In genomic region chr5:24122221-24122620, GRCm38 (mm10) we compare ENCODE assay signal across 24 mouse cellular contexts. TPM values are rescaled to one million over a fixed set of nuclear protein-coding genes. Genes with fewer than 3 reads are reported as not detected.
DNase-seq lines count a peak whose midpoint lies in the region; ATAC-seq and TF ChIP-seq lines count a peak whose summit lies in the region.
"Had no signal": no experiment of that assay in that cellular context is flagged by ENCODE, and none has a peak within 500 bp of the region (broad histone marks: within the 10 kb centered on the region; RNA-seq: fewer than 3 reads in every experiment).

No protein-coding gene starts in this region.

- no peak overlapping the region for H3K4me3 ChIP-seq in layer of hippocampus, adult 2 months
- H3K4me3 ChIP-seq in forebrain, embryonic 14.5 days (ENCODE audit: low read depth, low read length) = no peak overlapping the region
- no peak overlapping the region for H3K4me3 ChIP-seq in forebrain, postnatal 0 days (ENCODE audit: low read depth, low read length)
- no peak overlapping the region for H3K4me3 ChIP-seq in hindbrain, embryonic 12.5 days
- H3K4me3 ChIP-seq: embryonic facial prominence, embryonic 12.5 days; embryonic facial prominence, embryonic 15.5 days; erythroblast, embryonic 14.5 days; gastrocnemius, adult 2 months; hindbrain, embryonic 13.5 days; intestine, embryonic 15.5 days had no signal

- DNase-seq in layer of hippocampus, adult 2 months (ENCODE audit: low spot score in 2 of 2) = no peak
- no peak for DNase-seq in layer of hippocampus, adult 9-10 months (ENCODE audit: low spot score)
- DNase-seq in forebrain, embryonic 14.5 days (ENCODE audit: low spot score) = peak; percentile 56
- DNase-seq in forebrain, postnatal 0 days = peak; percentile 56
- DNase-seq: adrenal gland, adult 8-10 months; adrenal gland, postnatal 25 days; cerebellum, adult 11 months; cerebellum, adult 9-11 months; cerebellum, postnatal 25 days; gastrocnemius, adult 2 months; gastrocnemius, postnatal 14 days; heart, adult 11 months; kidney, adult 11 months had no signal

- peak overlapping the region; percentile 0; the same call in 1 of the 2 replicates for H3K27ac ChIP-seq in layer of hippocampus, adult 2 months
- H3K27ac ChIP-seq in forebrain, embryonic 14.5 days (ENCODE audit: low read depth, low read length) = no peak overlapping the region
- no peak overlapping the region for H3K27ac ChIP-seq in forebrain, postnatal 0 days (ENCODE audit: low read depth, low read length)
- H3K27ac ChIP-seq in hindbrain, embryonic 12.5 days = no peak overlapping the region
- H3K27ac ChIP-seq: embryonic facial prominence, embryonic 12.5 days; embryonic facial prominence, embryonic 15.5 days; gastrocnemius, adult 2 months; intestine, embryonic 15.5 days had no signal

- no peak for TF ChIP-seq CTCF in layer of hippocampus, adult 2 months (conservative IDR thresholded peaks at IDR 0.05)
- no peak for TF ChIP-seq CTCF in forebrain, postnatal 0 days (IDR thresholded peaks at IDR 0.05; ENCODE audit: low read depth)

- peaks cover 20% of the 10 kb centered on the region for H3K4me1 ChIP-seq in forebrain, embryonic 14.5 days (ENCODE audit: control insufficient read depth, insufficient read depth, low read length)
- peaks cover 4% of the 10 kb centered on the region; the same call in 1 of the 2 replicates for H3K4me1 ChIP-seq in forebrain, postnatal 0 days (ENCODE audit: insufficient read depth)
- H3K4me1 ChIP-seq in hindbrain, embryonic 12.5 days = peaks cover 11% of the 10 kb centered on the region
- H3K4me1 ChIP-seq: embryonic facial prominence, embryonic 15.5 days; intestine, embryonic 15.5 days had no signal

- ATAC-seq in forebrain, embryonic 14.5 days = peak; percentile 49; the same call in 1 of the 2 replicates
- ATAC-seq in forebrain, postnatal 0 days = peak; percentile 74; the same call in 1 of the 2 replicates
- no peak for ATAC-seq in hindbrain, embryonic 12.5 days (ENCODE audit: low FRiP score)
- no peak for ATAC-seq in erythroblast, adult 5-6 weeks (replicated peaks; ENCODE audit: low FRiP score, poor library complexity, severe bottlenecking)
- ATAC-seq: activated CD4-positive, CD25-positive, alpha-beta regulatory T cell, adult 4 months; CD4-positive, CD25-positive, alpha-beta regulatory T cell, adult 4 months; hindbrain, embryonic 16.5 days; intestine, embryonic 15.5 days had no signal

- H3K9me3 ChIP-seq in forebrain, embryonic 14.5 days (replicated peaks; ENCODE audit: control insufficient read depth, low read length) = no peaks in the 10 kb centered on the region
- H3K9me3 ChIP-seq in forebrain, postnatal 0 days (ENCODE audit: low read length) = no peaks in the 10 kb centered on the region
- no peaks in the 10 kb centered on the region for H3K9me3 ChIP-seq in hindbrain, embryonic 12.5 days (replicated peaks)
- H3K9me3 ChIP-seq: embryonic facial prominence, embryonic 12.5 days; embryonic facial prominence, embryonic 15.5 days; hindbrain, embryonic 13.5 days; intestine, embryonic 15.5 days had no signal

- H3K36me3 ChIP-seq in forebrain, embryonic 14.5 days (ENCODE audit: control insufficient read depth, insufficient read depth, low read length) = peaks cover 5% of the 10 kb centered on the region; the same call in 1 of the 2 replicates
- 0 out of 2 replicates have a peak, but pooled peaks cover 6% of the 10 kb centered on the region for H3K36me3 ChIP-seq in forebrain, postnatal 0 days (ENCODE audit: insufficient read depth)
- H3K36me3 ChIP-seq in hindbrain, embryonic 12.5 days = peaks cover 6% of the 10 kb centered on the region
- H3K36me3 ChIP-seq: embryonic facial prominence, embryonic 15.5 days; intestine, embryonic 15.5 days had no signal

- no peaks in the 10 kb centered on the region for H3K27me3 ChIP-seq in forebrain, embryonic 14.5 days (replicated peaks; ENCODE audit: control insufficient read depth, insufficient read depth, low read length)
- H3K27me3 ChIP-seq in forebrain, postnatal 0 days (ENCODE audit: insufficient read depth, low read length) = no peaks in the 10 kb centered on the region
- H3K27me3 ChIP-seq in hindbrain, embryonic 12.5 days = no peaks in the 10 kb centered on the region
- H3K27me3 ChIP-seq: embryonic facial prominence, embryonic 12.5 days; embryonic facial prominence, embryonic 15.5 days; hindbrain, embryonic 13.5 days; intestine, embryonic 15.5 days had no signal

- H3K9ac ChIP-seq in forebrain, embryonic 14.5 days (ENCODE audit: low read length) = no peak overlapping the region
- no peak overlapping the region for H3K9ac ChIP-seq in forebrain, postnatal 0 days
- H3K9ac ChIP-seq in hindbrain, embryonic 12.5 days = no peak overlapping the region
- H3K9ac ChIP-seq: embryonic facial prominence, embryonic 12.5 days; embryonic facial prominence, embryonic 15.5 days; hindbrain, embryonic 13.5 days; intestine, embryonic 15.5 days had no signal

- no peak overlapping the region for H3K4me2 ChIP-seq in forebrain, embryonic 14.5 days (ENCODE audit: low read length)
- no peak overlapping the region for H3K4me2 ChIP-seq in forebrain, postnatal 0 days (ENCODE audit: low read depth)
- H3K4me2 ChIP-seq in hindbrain, embryonic 12.5 days (replicated peaks) = no peak overlapping the region
- H3K4me2 ChIP-seq: embryonic facial prominence, embryonic 12.5 days; embryonic facial prominence, embryonic 15.5 days; heart, embryonic 11.5 days; hindbrain, embryonic 13.5 days; intestine, embryonic 15.5 days had no signal

- WGBS in forebrain, embryonic 14.5 days = 80% methylated on average over 2 of the region's 2 CpGs
- 77% methylated on average over 2 of the region's 2 CpGs for WGBS in forebrain, postnatal 0 days
- WGBS in hindbrain, embryonic 12.5 days = 91% methylated on average over 2 of the region's 2 CpGs

RNA-seq across cellular contexts. Expression of gene Klhl7, which starts 21.8 kb away (rescaled TPM):
- 10 to 100 TPM; 93.4 to 96.9 TPM for total RNA-seq in layer of hippocampus, adult 2 months (2021)
- polyA plus RNA-seq in forebrain, embryonic 14.5 days (2014; fragmentation: Nextera tagmentation; extraction: Ambion mirVana) = 184 and 217 TPM in 2 replicates
- total RNA-seq in forebrain, postnatal 0 days (2014; rRNA removed) = 244 and 250 TPM in 2 replicates
- 90.5 and 118 TPM in 2 replicates for polyA plus RNA-seq in forebrain, postnatal 0 days (2015; fragmentation: Nextera tagmentation; extraction: Ambion mirVana)
- polyA plus RNA-seq in hindbrain, embryonic 12.5 days (2016; fragmentation: Nextera tagmentation; extraction: Ambion mirVana) = 113 and 124 TPM in 2 replicates
- total RNA-seq in erythroblast, adult 5-6 weeks (2015; ENCODE audit: low replicate concordance) = 129 and 174 TPM in 2 replicates
- total RNA-seq in erythroblast, adult 5-6 weeks (2017; ENCODE audit: low replicate concordance) = 149 and 157 TPM in 2 replicates

RNA-seq across cellular contexts. Expression of gene Nupl2, which starts 42.5 kb away (rescaled TPM):
- total RNA-seq in layer of hippocampus, adult 2 months (2021) = 10 to 100 TPM; 10.7 to 11.7 TPM
- polyA plus RNA-seq in forebrain, embryonic 14.5 days (2014; fragmentation: Nextera tagmentation; extraction: Ambion mirVana) = 13.8 and 15.1 TPM in 2 replicates
- 9.2 and 11.0 TPM in 2 replicates for total RNA-seq in forebrain, postnatal 0 days (2014; rRNA removed)
- polyA plus RNA-seq in forebrain, postnatal 0 days (2015; fragmentation: Nextera tagmentation; extraction: Ambion mirVana) = 7.4 and 8.9 TPM in 2 replicates
- 17.6 and 19.9 TPM in 2 replicates for polyA plus RNA-seq in hindbrain, embryonic 12.5 days (2016; fragmentation: Nextera tagmentation; extraction: Ambion mirVana)
- total RNA-seq in erythroblast, adult 5-6 weeks (2015; ENCODE audit: low replicate concordance) = 8.6 and 17.1 TPM in 2 replicates
- 12.0 and 14.2 TPM in 2 replicates for total RNA-seq in erythroblast, adult 5-6 weeks (2017; ENCODE audit: low replicate concordance)

Comparison
In these comparisons a context has a peak if more than half of its experiments do, and no peak if none do; other contexts are left out.
1. DNase-seq: peak in forebrain, embryonic 14.5 days (single experiment) and forebrain, postnatal 0 days (single experiment); none in layer of hippocampus, adult 2 months (0 of 2) and layer of hippocampus, adult 9-10 months (single experiment).
2. ATAC-seq: peak in forebrain, embryonic 14.5 days (single experiment) and forebrain, postnatal 0 days (single experiment); none in hindbrain, embryonic 12.5 days (single experiment) and erythroblast, adult 5-6 weeks (single experiment).